Mouse (Mus musculus) C2C12 (cell line): ENCODE measurements around the gene Nexn. TPM values are rescaled to one million over a fixed set of nuclear protein-coding genes. Genes with fewer than 3 reads are reported as not detected.

Experiments used
- H3K27me3 ChIP-seq: one replicate; pipeline ENCODE4 v1.6.1; 2011; ENCODE audit not compliant: control insufficient read depth, insufficient read depth, insufficient read length
- H3K36me3 ChIP-seq: one replicate; pipeline ENCODE4 v1.6.1; 2011; ENCODE audit not compliant: control insufficient read depth, insufficient read depth
- H3K4me3 ChIP-seq: one replicate; pipeline ENCODE4 v1.5.1; 2011; ENCODE audit warnings: mild to moderate bottlenecking, control low read depth; ENCODE audit not compliant: poor library complexity, insufficient read depth, severe bottlenecking
- H3K79me2 ChIP-seq: one replicate; pipeline ENCODE4 v1.6.1; 2011; ENCODE audit not compliant: control insufficient read depth, insufficient read depth
- H3K79me3 ChIP-seq: one replicate; pipeline ENCODE4 v1.6.1; 2011; ENCODE audit warnings: low read depth, control low read depth
- H3ac ChIP-seq: one replicate; pipeline ENCODE3; 2011; ENCODE audit warnings: low read depth; ENCODE audit not compliant: control insufficient read depth, insufficient read length
- CEBPB ChIP-seq: IDR thresholded peaks from one replicate; pipeline ENCODE4 v1.6.1; 2011; ENCODE audit warnings: low read depth, mild to moderate bottlenecking, control low read depth, moderate library complexity
- CTCF ChIP-seq: IDR thresholded peaks from one replicate; pipeline ENCODE4 v1.5.1; 2011; ENCODE audit not compliant: control insufficient read depth, insufficient read depth, insufficient read length
- MAX ChIP-seq: IDR thresholded peaks from one replicate; pipeline ENCODE4 v1.6.1; 2011; ENCODE audit warnings: mild to moderate bottlenecking, control low read depth
- MYOD1 ChIP-seq: IDR thresholded peaks from one replicate; pipeline ENCODE4 v1.6.1; 2011; ENCODE audit warnings: low read depth; ENCODE audit not compliant: control insufficient read depth, insufficient read length
- MYOG ChIP-seq: IDR thresholded peaks from one replicate; pipeline ENCODE4 v1.6.1; 2011; ENCODE audit not compliant: control insufficient read depth, insufficient read length; ENCODE audit errors: extremely low read depth
- USF1 ChIP-seq: IDR thresholded peaks from one replicate; pipeline ENCODE4 v1.6.1; 2011; ENCODE audit warnings: low read depth, mild to moderate bottlenecking, control low read depth, moderate library complexity
- polyA plus RNA-seq: library from polyadenylated mRNA; unstranded; fragments of >200 nt; fragmentation: generic; extraction: Trizol; gene quantifications from one replicate; pipeline ENCODE4 v1.2.1, GENCODE M21; 2012; ENCODE audit warnings: missing spikeins

The Nexn gene
- polyA plus RNA-seq, 1 experiment: 13.5 TPM

DNA sequence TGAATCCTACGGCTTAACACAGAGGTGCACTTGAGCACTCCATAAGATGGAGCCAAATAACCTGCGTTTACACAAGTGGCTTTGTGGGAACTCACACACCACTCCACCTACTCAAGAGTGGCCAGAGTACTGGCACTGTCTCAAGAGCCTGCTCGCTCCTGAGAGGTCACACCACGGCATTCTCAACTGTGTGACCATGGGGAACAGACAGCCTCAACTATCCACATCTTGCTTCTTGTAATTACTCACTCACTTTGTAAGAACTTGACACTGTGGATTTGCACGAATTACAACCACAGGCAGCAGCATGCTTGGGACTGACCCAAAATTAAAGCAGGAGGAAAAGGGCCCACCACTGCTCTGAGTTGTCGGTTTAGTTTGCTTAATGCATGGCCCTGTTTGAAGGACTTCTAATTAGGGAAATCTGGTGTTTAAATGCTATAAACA, 74.3 kb downstream of the Nexn start:
- Histone ChIP-seq H3K36me3 (peaks cover 4% of the 10 kb centered on the region), H3K27me3 (no peaks in the 10 kb centered on the region), H3K79me2 (peaks cover 70% of the 10 kb centered on the region), H3K4me3 (peak overlapping the region; percentile 64), H3ac (peak overlapping the region; percentile 67), H3K79me3 (peaks cover 60% of the 10 kb centered on the region)
- no peak for TF ChIP-seq CTCF
- peak; percentile 19 for TF ChIP-seq MAX
- TF ChIP-seq USF1: no peak
- no peak for TF ChIP-seq MYOD1

- Histone ChIP-seq H3ac (peak overlapping the region; percentile 65), H3K79me3 (peaks cover 70% of the 10 kb centered on the region), H3K36me3 (peaks cover 13% of the 10 kb centered on the region), H3K4me3 (peak overlapping the region; percentile 34), H3K79me2 (peaks cover 80% of the 10 kb centered on the region), H3K27me3 (no peaks in the 10 kb centered on the region)
- TF ChIP-seq MYOD1: no peak
- TF ChIP-seq MAX: no peak
- TF ChIP-seq CTCF: no peak
Observed at GRCm38 (mm10) chr3:152190679-152191477, 75.3 kb downstream of the Nexn start.

DNA sequence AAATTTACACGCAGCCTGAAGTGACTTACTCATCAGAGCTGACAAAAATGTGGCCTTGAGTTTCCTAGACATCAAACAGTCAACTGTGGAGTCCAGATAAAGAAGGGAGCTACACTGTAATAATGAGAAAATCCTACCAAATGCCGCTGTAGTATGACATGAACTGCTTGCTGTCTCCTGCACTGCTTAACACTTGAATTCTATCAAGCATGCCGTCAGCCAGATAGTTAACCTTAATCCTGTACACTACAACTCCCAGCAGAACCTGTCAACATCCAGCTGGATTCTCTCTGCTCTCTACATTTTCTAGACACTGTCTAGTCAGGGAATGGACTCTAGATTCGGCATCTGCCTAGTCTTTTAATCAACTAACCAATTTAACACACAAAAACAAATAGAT, 76.8 kb downstream of the Nexn start:
- no peak for TF ChIP-seq CEBPB
- no peak for TF ChIP-seq MYOG
- Histone ChIP-seq H3K79me3 (peaks cover 76% of the 10 kb centered on the region), H3ac (peak overlapping the region; percentile 26), H3K79me2 (peaks cover 95% of the 10 kb centered on the region), H3K36me3 (peaks cover 26% of the 10 kb centered on the region), H3K4me3 (no peak overlapping the region), H3K27me3 (no peaks in the 10 kb centered on the region)

Other genes starting within 250 kb of the Nexn start
- 1.2 TPM for gene Gipc2, start 100.1 kb downstream of the Nexn start, polyA plus RNA-seq
- gene Dnajb4, start 56.0 kb downstream of the Nexn start, polyA plus RNA-seq: 11.7 TPM
- gene Fubp1, start 55.9 kb downstream of the Nexn start, polyA plus RNA-seq: 53.4 TPM
- gene Miga1, start 74.1 kb upstream of the Nexn start, polyA plus RNA-seq: 0.43 TPM
- gene Usp33, start 80.1 kb upstream of the Nexn start, polyA plus RNA-seq: 8.4 TPM
- gene Zzz3, start 129.1 kb upstream of the Nexn start, polyA plus RNA-seq: 7.6 TPM